Mouse (Mus musculus): ENCODE results near the gene Colq. TPM values are rescaled to one million over a fixed set of nuclear protein-coding genes. Genes with fewer than 3 reads are reported as not detected.

Colq gene
- polyA plus RNA-seq, 1 experiment from 2014 or later = 0.20 TPM

DNA sequence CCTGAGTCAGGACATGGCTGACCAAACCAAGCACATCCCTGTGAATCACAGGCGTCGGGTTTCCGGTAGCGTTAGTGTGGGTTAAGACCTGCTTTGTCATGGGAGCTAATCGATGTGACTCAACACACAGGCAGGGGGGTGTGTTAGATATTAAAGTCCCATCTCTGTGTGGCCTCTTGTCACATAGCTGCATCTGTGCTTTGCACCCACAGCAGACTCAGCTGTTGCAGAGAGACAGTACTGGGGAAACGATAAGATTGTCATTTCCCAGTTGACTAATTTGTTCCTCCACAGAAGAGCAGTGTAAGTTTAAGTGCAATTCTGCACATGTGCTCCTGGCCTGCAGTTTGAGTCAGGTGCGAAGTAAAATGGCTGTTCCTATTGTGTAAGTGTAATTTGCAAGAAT is 94.9 kb downstream of the Colq start:
- H3K27me3 ChIP-seq (ENCODE audit: low read depth, poor library complexity, severe bottlenecking) = no peaks in the 10 kb centered on the region
- H3K4me3 ChIP-seq = peak overlapping the region; percentile 93
- DNase-seq (ENCODE audit: low spot score) = no peak
- H3K27ac ChIP-seq = peak overlapping the region; percentile 95; the same call in 1 of the 2 replicates
- H3K36me3 ChIP-seq = peaks cover 62% of the 10 kb centered on the region
- 62% methylated on average over 7 of the region's 7 CpGs for WGBS
- H3K9me3 ChIP-seq (replicated peaks) = no peaks in the 10 kb centered on the region
- peaks cover 24% of the 10 kb centered on the region for H3K4me1 ChIP-seq

DNA sequence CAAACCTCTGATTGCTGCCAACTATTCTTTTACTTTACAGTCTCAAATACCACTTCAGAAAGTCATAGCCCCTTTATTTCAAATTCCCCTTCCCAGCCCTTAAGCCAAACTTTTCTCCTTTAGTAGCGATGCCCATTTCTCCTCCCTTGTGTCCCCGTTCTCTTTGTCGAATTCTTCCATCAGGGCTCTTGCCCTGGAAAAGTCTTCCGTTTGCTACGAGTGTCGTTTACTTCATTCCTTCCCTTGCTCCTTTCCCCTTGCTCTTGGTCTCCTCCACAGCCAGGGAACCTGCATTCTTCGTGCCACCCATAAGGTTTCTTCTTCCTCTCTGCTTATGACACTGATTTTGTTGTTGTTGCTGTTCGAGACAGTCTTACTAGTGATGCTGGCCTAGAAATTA is 95.6 kb downstream of the Colq start:
- Histone ChIP-seq H3K4me3 (peak overlapping the region; percentile 93), H3K4me1 (peaks cover 24% of the 10 kb centered on the region), H3K36me3 (peaks cover 63% of the 10 kb centered on the region), H3K27me3 (ENCODE audit: low read depth, poor library complexity, severe bottlenecking) (no peaks in the 10 kb centered on the region), H3K9me3 (replicated peaks) (no peaks in the 10 kb centered on the region), H3K27ac (peak overlapping the region; percentile 95)
- WGBS = 8% methylated on average over 8 of the region's 8 CpGs
- DNase-seq (ENCODE audit: low spot score) = no peak

DNA sequence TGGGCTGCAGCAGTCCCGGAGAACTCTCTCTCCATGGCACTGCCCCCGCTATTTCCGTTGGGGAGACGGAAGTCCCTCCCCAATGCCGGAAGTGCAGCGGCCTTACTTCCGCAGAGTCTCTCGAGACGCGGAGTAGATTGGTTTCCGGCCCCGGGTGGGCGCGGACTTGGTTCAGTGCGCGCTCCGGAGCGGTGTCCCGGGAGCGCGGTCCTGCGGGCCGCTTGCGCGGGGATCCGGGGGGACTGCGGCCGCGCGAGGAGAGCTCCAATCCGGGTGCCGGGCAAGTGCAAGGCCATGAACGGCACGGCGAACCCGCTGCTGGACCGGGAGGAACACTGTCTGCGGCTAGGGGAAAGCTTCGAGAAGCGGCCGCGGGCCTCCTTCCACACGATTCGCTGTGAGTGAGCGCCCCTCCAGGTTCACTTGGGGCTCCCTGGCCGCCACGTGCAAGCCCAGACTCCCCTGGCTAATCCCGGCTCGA is 96.1 kb downstream of the Colq start, which contains the start of gene Mettl6:
Gene Mettl6, minus strand, starts transcription at position 66 of the 481 bp plus-strand sequence.
- peak; percentile 94 for DNase-seq (ENCODE audit: low spot score)
- peaks cover 61% of the 10 kb centered on the region for H3K36me3 ChIP-seq
- peak within 1 kb of the TSS; percentile 95 for H3K27ac ChIP-seq
- no peaks in the 10 kb centered on the region for H3K9me3 ChIP-seq (replicated peaks)
- WGBS = under 1% methylated on average over 49 of the region's 49 CpGs
- H3K4me1 ChIP-seq = peaks cover 24% of the 10 kb centered on the region
- no peaks in the 10 kb centered on the region for H3K27me3 ChIP-seq (ENCODE audit: low read depth, poor library complexity, severe bottlenecking)
- peak within 1 kb of the TSS; percentile 93 for H3K4me3 ChIP-seq

GRCm38 (mm10) chr14:31494349-31494974 is 96.7 kb downstream of the Colq start, which contains the start of gene Eaf1:
Gene Eaf1 (plus strand): TSS chr14:31494399.
- no peak for DNase-seq (ENCODE audit: low spot score)
- WGBS = 1% methylated on average over 37 of the region's 37 CpGs
- no peaks in the 10 kb centered on the region for H3K9me3 ChIP-seq (replicated peaks)
- no peaks in the 10 kb centered on the region for H3K27me3 ChIP-seq (ENCODE audit: low read depth, poor library complexity, severe bottlenecking)
- H3K4me1 ChIP-seq = peaks cover 24% of the 10 kb centered on the region
- peak within 1 kb of the TSS; percentile 93 for H3K4me3 ChIP-seq
- H3K36me3 ChIP-seq = peaks cover 61% of the 10 kb centered on the region
- H3K27ac ChIP-seq = peak within 1 kb of the TSS; percentile 95

DNA sequence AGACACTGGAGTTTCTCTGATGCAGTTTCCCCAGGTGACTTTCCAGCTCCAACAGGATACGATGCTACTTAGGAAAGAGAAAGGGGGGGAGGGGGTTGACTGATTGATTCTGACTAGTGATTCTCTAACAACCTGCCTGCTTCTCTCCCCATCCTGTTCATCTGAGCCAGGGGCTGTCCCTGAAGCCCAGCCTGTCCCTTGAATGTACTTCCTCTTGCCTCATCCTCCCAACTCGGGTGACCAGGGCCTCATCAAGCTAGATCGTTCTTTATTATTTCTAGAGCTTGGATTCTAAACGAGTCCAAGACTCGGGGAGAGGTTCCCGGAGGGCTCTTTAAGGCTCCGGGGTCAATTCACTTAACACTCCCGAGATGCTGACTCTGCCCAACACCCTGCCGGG is 97.2 kb downstream of the Colq start:
- peak overlapping the region; percentile 95 for H3K27ac ChIP-seq
- no peak for DNase-seq (ENCODE audit: low spot score)
- 40% methylated on average over 9 of the region's 9 CpGs for WGBS
- H3K4me1 ChIP-seq = peaks cover 24% of the 10 kb centered on the region
- no peaks in the 10 kb centered on the region for H3K27me3 ChIP-seq (ENCODE audit: low read depth, poor library complexity, severe bottlenecking)
- H3K36me3 ChIP-seq = peaks cover 61% of the 10 kb centered on the region
- H3K9me3 ChIP-seq (replicated peaks) = no peaks in the 10 kb centered on the region
- H3K4me3 ChIP-seq = peak overlapping the region; percentile 93

DNA sequence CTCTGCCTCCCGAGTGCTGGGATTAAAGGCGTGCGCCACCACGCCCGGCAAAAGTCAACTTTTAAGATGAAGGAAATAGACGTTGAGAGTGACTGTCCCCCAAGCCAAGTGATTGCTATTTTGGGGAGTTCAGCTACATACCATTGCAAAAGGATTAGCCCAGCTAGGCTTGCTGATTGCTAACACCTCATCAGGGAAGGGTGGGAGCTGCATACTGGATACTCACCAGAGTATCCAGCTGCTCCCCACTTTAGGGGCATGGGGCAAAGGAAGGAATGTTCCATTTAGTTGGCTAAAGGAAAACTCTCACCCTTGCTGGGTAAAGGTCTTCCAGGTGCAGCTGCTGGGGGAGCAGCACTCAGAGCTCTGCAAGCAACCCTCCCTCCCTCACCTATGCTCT is 103.1 kb downstream of the Colq start:
- Histone ChIP-seq H3K4me3 (no peak overlapping the region), H3K27ac (no peak overlapping the region), H3K27me3 (ENCODE audit: low read depth, poor library complexity, severe bottlenecking) (no peaks in the 10 kb centered on the region), H3K4me1 (no peaks in the 10 kb centered on the region), H3K9me3 (replicated peaks) (no peaks in the 10 kb centered on the region), H3K36me3 (peaks cover 96% of the 10 kb centered on the region)
- 94% methylated on average over 6 of the region's 6 CpGs for WGBS
- no peak for DNase-seq (ENCODE audit: low spot score)

GRCm38 (mm10) chr14:31486465-31486864 is 104.7 kb downstream of the Colq start:
- Histone ChIP-seq H3K36me3 (peaks cover 97% of the 10 kb centered on the region), H3K9me3 (replicated peaks) (no peaks in the 10 kb centered on the region), H3K4me1 (no peaks in the 10 kb centered on the region), H3K27me3 (ENCODE audit: low read depth, poor library complexity, severe bottlenecking) (no peaks in the 10 kb centered on the region), H3K27ac (no peak overlapping the region), H3K4me3 (no peak overlapping the region)
- WGBS = 87% methylated on average over 4 of the region's 4 CpGs
- DNase-seq (ENCODE audit: low spot score) = no peak

DNA sequence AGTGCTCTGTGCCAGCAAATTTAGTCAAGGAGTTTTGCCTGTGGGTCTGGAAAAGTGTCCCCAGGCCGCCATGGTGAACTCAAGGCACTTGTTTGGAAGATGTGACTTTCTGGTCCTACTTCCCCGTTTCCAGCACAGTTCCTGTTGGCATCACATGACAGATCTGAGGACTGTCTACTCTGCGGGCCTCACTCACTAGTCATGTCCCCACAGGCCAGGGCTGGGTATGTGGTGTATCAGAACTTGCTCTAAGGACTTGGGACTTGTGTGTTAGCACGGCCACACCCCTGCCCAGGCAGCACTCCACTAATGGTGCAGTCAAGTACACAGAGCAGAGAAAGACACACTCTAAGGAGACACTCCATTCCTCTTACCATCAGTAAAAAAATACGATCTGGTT is 108.7 kb downstream of the Colq start:
- no peak for DNase-seq (ENCODE audit: low spot score)
- WGBS = 93% methylated on average over 5 of the region's 5 CpGs
- Histone ChIP-seq H3K27ac (no peak overlapping the region), H3K9me3 (replicated peaks) (no peaks in the 10 kb centered on the region), H3K36me3 (peaks cover 96% of the 10 kb centered on the region), H3K27me3 (ENCODE audit: low read depth, poor library complexity, severe bottlenecking) (no peaks in the 10 kb centered on the region), H3K4me1 (no peaks in the 10 kb centered on the region), H3K4me3 (no peak overlapping the region)

- Histone ChIP-seq H3K4me3 (no peak overlapping the region), H3K36me3 (peaks cover 6% of the 10 kb centered on the region), H3K9me3 (replicated peaks) (no peaks in the 10 kb centered on the region), H3K27me3 (ENCODE audit: low read depth, poor library complexity, severe bottlenecking) (no peaks in the 10 kb centered on the region), H3K27ac (no peak overlapping the region), H3K4me1 (no peaks in the 10 kb centered on the region)
- 74% methylated on average over 2 of the region's 2 CpGs for WGBS
- no peak for DNase-seq (ENCODE audit: low spot score)
Measured at GRCm38 (mm10) chr14:31473297-31473696, 117.8 kb downstream of the Colq start.

Other genes with a start within 250 kb of the Colq start
- 43.0 and 47.9 TPM in 2 replicates for gene Sh3bp5, start 155.3 kb downstream of the Colq start, polyA plus RNA-seq (2016; fragmentation: Nextera tagmentation; extraction: Ambion mirVana)
- gene Eaf1, start 96.9 kb downstream of the Colq start, polyA plus RNA-seq (2016; fragmentation: Nextera tagmentation; extraction: Ambion mirVana) = 36.9 and 39.7 TPM in 2 replicates
- 75.6 and 85.8 TPM in 2 replicates for gene Mettl6, start 96.3 kb downstream of the Colq start, polyA plus RNA-seq (2016; fragmentation: Nextera tagmentation; extraction: Ambion mirVana)
- gene Gm49387, start 49.5 kb upstream of the Colq start, polyA plus RNA-seq (2016; fragmentation: Nextera tagmentation; extraction: Ambion mirVana) = 0.36 and 0.50 TPM in 2 replicates
- gene Btd, start 49.7 kb upstream of the Colq start, polyA plus RNA-seq (2016; fragmentation: Nextera tagmentation; extraction: Ambion mirVana) = 12.1 and 16.3 TPM in 2 replicates
- 6.1 and 9.4 TPM in 2 replicates for gene Hacl1, start 49.9 kb upstream of the Colq start, polyA plus RNA-seq (2016; fragmentation: Nextera tagmentation; extraction: Ambion mirVana)
- gene Ankrd28, start 239.3 kb upstream of the Colq start, polyA plus RNA-seq (2016; fragmentation: Nextera tagmentation; extraction: Ambion mirVana) = 8.5 and 10.1 TPM in 2 replicates